Mouse (Mus musculus): ENCODE data around the gene Dnph1. TPM values are rescaled to one million over a fixed set of nuclear protein-coding genes. Genes with fewer than 3 reads are reported as not detected.

Gene Dnph1
- total RNA-seq (2023) = 0.83 TPM

DNA sequence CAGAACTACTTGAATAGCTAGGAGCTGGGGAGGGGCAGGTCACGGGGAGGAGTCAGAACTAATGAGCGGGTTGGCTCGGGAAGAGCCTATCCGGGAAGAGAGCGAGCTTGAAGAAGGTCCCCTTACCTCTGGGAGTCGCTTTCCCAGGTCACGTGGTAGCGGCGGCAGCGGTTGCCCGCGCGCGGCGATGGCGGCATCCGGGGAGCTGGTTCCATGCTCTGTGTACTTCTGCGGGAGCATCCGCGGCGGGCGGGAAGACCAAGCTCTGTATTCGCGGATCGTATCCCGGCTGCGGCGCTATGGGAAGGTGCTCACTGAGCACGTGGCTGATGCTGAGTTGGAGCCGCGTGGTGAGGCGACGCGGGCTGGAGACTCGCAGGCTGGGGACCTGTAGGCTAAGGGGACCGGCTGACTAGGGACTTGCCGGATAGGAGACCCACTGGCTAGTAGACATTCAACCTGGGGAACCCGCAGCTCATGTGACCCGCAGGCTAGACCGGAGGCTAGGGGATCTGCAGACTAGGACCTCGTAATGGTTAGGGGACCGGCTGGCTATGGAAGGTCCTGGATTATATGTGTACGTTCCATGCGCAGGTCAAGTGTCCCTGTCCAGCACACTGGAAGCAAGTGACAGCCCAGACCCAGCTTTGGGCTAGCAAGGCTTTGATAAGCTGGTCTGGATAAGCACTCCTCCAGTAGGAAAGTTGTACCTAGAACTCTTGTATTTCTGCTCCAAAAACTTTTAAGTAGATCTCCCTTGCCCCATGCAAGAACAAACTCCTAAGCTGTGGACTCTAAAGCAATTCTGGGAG lies at the start of gene Dnph1:
Gene Dnph1, plus strand, starts transcription at position 89 of the 812 bp plus-strand sequence.

DNA sequence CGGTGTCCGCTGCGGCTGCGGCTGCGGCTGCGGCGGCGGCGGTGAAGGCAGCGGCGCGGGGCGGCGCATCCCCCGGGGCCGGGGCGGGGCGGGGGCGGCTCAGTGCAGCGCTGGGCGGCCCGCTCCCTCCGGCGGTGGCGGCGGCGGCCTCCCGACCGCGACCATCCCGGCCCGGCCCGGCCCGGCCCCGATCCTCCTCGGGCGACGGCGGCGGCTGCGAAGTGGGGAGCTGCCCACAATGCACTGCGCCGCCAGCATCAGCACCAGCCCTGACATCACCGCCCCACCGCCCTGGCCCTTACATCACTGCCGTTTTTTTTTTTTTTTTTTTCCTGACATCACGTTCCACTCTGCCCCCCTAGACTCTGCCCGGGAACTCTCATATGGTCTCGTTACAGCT lies 9.1 kb upstream of the Dnph1 start, which contains the start of gene Ttbk1:
Gene Ttbk1, minus strand, starts transcription at position 245 of the 400 bp plus-strand sequence.

DNA sequence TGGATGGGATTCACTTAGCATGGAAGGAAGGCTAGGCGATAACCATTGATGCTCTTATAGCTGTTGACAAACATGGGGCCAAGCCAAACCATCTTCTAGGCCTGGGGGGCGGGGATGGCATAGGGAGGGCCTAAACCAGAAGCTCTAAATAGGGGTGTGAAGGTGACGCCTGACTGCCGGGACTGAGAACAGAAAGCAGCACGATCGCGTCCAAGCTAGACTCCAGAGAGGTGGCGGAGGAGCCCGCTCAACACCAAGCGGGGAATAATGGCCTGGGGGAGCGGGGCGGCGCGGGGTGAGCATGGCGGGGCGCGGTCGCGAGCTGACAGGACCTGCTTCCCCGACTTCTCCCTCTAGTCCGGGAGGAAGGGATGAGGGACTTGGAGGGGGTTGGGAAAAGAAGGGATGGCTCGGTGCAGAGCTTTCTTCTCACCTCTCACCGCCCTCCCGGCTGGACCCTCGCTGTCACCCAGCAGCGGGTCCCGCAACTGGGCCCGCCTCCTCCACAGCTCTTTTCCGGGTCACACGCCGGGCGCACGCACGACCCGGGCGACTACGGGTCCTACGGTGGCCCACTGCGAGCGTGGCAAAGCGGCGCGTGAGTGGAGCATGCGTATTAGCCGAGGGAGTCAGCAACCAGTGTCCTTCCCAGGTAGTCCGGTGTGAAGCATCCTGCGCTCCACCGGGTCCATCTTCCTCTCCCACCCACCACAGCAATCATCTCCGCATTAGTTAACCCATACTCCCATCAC lies 49.5 kb downstream of the Dnph1 start, which contains the start of gene Cul9:
Gene Cul9, minus strand, starts transcription at position 576 of the 752 bp plus-strand sequence.

Other genes starting within 250 kb of the Dnph1 start
- 60.4 TPM for gene Polr1c, start 248.7 kb upstream of the Dnph1 start, total RNA-seq (2023)
- gene Yipf3, start 248.6 kb upstream of the Dnph1 start, total RNA-seq (2023) = 114 TPM
- 2.2 TPM for gene Lrrc73, start 243.2 kb upstream of the Dnph1 start, total RNA-seq (2023)
- 55.2 TPM for gene Tjap1, start 213.7 kb upstream of the Dnph1 start, total RNA-seq (2023)
- 0.44 TPM for gene Dlk2, start 199.3 kb upstream of the Dnph1 start, total RNA-seq (2023)
- gene Abcc10, start 168.4 kb upstream of the Dnph1 start, total RNA-seq (2023) = 19.1 TPM
- gene Zfp318, start 113.0 kb upstream of the Dnph1 start, total RNA-seq (2023) = 45.1 TPM
- gene Crip3, start 67.8 kb upstream of the Dnph1 start, total RNA-seq (2023) = not detected
- not detected for gene Slc22a7, start 58.3 kb upstream of the Dnph1 start, total RNA-seq (2023)
- 0.59 TPM for gene Ttbk1, start 9.0 kb upstream of the Dnph1 start, total RNA-seq (2023)
- 15.0 TPM for gene Cul9, start 49.7 kb downstream of the Dnph1 start, total RNA-seq (2023)
- 84.8 TPM for gene Srf, start 59.5 kb downstream of the Dnph1 start, total RNA-seq (2023)
- 0.21 TPM for gene Ptk7, start 132.8 kb downstream of the Dnph1 start, total RNA-seq (2023)
- gene Klc4, start 149.3 kb downstream of the Dnph1 start, total RNA-seq (2023) = 14.8 TPM
- 32.0 TPM for gene Mrpl2, start 149.5 kb downstream of the Dnph1 start, total RNA-seq (2023)
- gene Cul7, start 153.6 kb downstream of the Dnph1 start, total RNA-seq (2023) = 5.6 TPM
- 29.7 TPM for gene Rrp36, start 177.6 kb downstream of the Dnph1 start, total RNA-seq (2023)
- 49.4 TPM for gene Mea1, start 182.1 kb downstream of the Dnph1 start, total RNA-seq (2023)
- 50.4 TPM for gene Klhdc3, start 184.2 kb downstream of the Dnph1 start, total RNA-seq (2023)
- gene Ppp2r5d, start 208.4 kb downstream of the Dnph1 start, total RNA-seq (2023) = 42.6 TPM
- 29.0 TPM for gene Pex6, start 214.8 kb downstream of the Dnph1 start, total RNA-seq (2023)
- gene Gnmt, start 232.5 kb downstream of the Dnph1 start, total RNA-seq (2023) = 2.0 TPM

Data from CD4-positive naive resting alpha-beta T cell, adult 57 days (primary cell).